Mouse (Mus musculus): ENCODE measurements around the gene Sec16b. TPM values are rescaled to one million over a fixed set of nuclear protein-coding genes. Genes with fewer than 3 reads are reported as not detected.

The Sec16b gene
- polyA plus RNA-seq, 1 experiment = not detected

- TF ChIP-seq EP300 (IDR thresholded peaks at IDR 0.05; ENCODE audit: insufficient read depth, low read depth, low read length) (no peak), POLR2A (IDR thresholded peaks at IDR 0.05; ENCODE audit: insufficient read depth, low read length) (no peak), CTCF (IDR thresholded peaks at IDR 0.05; ENCODE audit: low read depth, low read length) (no peak)
- H3K27ac ChIP-seq (ENCODE audit: insufficient read depth, low read length) = no peak overlapping the region
- no peak overlapping the region for H3K4me3 ChIP-seq (ENCODE audit: low read depth, low read length)
- H3K36me3 ChIP-seq (ENCODE audit: control insufficient read depth, insufficient read depth, low read length, poor library complexity, severe bottlenecking) = no peaks in the 10 kb centered on the region
- no peaks in the 10 kb centered on the region for H3K4me1 ChIP-seq (ENCODE audit: control insufficient read depth, insufficient read depth, low read length)
- no peak overlapping the region for H3K9ac ChIP-seq (ENCODE audit: low read depth, poor library complexity, severe bottlenecking)
- H3K27me3 ChIP-seq (ENCODE audit: control insufficient read depth, insufficient read depth, low read length, poor library complexity, severe bottlenecking) = no peaks in the 10 kb centered on the region
- no peaks in the 10 kb centered on the region for H3K9me3 ChIP-seq (replicated peaks; ENCODE audit: control insufficient read depth, insufficient read depth, low read length, poor library complexity, severe bottlenecking)
These were observed 62.9 kb downstream of the Sec16b start for GRCm38 (mm10) chr1:157569263-157570090.

- no peak overlapping the region for H3K27ac ChIP-seq (ENCODE audit: insufficient read depth, low read length)
- TF ChIP-seq EP300 (IDR thresholded peaks at IDR 0.05; ENCODE audit: insufficient read depth, low read depth, low read length) (no peak), CTCF (IDR thresholded peaks at IDR 0.05; ENCODE audit: low read depth, low read length) (no peak)
- H3K36me3 ChIP-seq (ENCODE audit: control insufficient read depth, insufficient read depth, low read length, poor library complexity, severe bottlenecking) = no peaks in the 10 kb centered on the region
- H3K9ac ChIP-seq (ENCODE audit: low read depth, poor library complexity, severe bottlenecking) = no peak overlapping the region
- no peaks in the 10 kb centered on the region for H3K9me3 ChIP-seq (replicated peaks; ENCODE audit: control insufficient read depth, insufficient read depth, low read length, poor library complexity, severe bottlenecking)
- H3K4me3 ChIP-seq (ENCODE audit: low read depth, low read length) = no peak overlapping the region
- H3K27me3 ChIP-seq (ENCODE audit: control insufficient read depth, insufficient read depth, low read length, poor library complexity, severe bottlenecking) = no peaks in the 10 kb centered on the region
- H3K4me1 ChIP-seq (ENCODE audit: control insufficient read depth, insufficient read depth, low read length) = no peaks in the 10 kb centered on the region
These were observed 68.8 kb downstream of the Sec16b start for GRCm38 (mm10) chr1:157575316-157575715.

- TF ChIP-seq EP300 (IDR thresholded peaks at IDR 0.05; ENCODE audit: insufficient read depth, low read depth, low read length) (no peak), CTCF (IDR thresholded peaks at IDR 0.05; ENCODE audit: low read depth, low read length) (no peak), POLR2A (IDR thresholded peaks at IDR 0.05; ENCODE audit: insufficient read depth, low read length) (no peak)
- H3K9me3 ChIP-seq (replicated peaks; ENCODE audit: control insufficient read depth, insufficient read depth, low read length, poor library complexity, severe bottlenecking) = no peaks in the 10 kb centered on the region
- H3K36me3 ChIP-seq (ENCODE audit: control insufficient read depth, insufficient read depth, low read length, poor library complexity, severe bottlenecking) = no peaks in the 10 kb centered on the region
- H3K4me1 ChIP-seq (ENCODE audit: control insufficient read depth, insufficient read depth, low read length) = no peaks in the 10 kb centered on the region
- no peaks in the 10 kb centered on the region for H3K27me3 ChIP-seq (ENCODE audit: control insufficient read depth, insufficient read depth, low read length, poor library complexity, severe bottlenecking)
- H3K4me3 ChIP-seq (ENCODE audit: low read depth, low read length) = no peak overlapping the region
- H3K9ac ChIP-seq (ENCODE audit: low read depth, poor library complexity, severe bottlenecking) = no peak overlapping the region
- H3K27ac ChIP-seq (ENCODE audit: insufficient read depth, low read length) = no peak overlapping the region
These were observed 71.8 kb downstream of the Sec16b start for GRCm38 (mm10) chr1:157578336-157578735.

- H3K27ac ChIP-seq (ENCODE audit: insufficient read depth, low read length) = no peak overlapping the region
- H3K4me1 ChIP-seq (ENCODE audit: control insufficient read depth, insufficient read depth, low read length) = no peaks in the 10 kb centered on the region
- no peaks in the 10 kb centered on the region for H3K9me3 ChIP-seq (replicated peaks; ENCODE audit: control insufficient read depth, insufficient read depth, low read length, poor library complexity, severe bottlenecking)
- no peak overlapping the region for H3K4me3 ChIP-seq (ENCODE audit: low read depth, low read length)
- no peaks in the 10 kb centered on the region for H3K36me3 ChIP-seq (ENCODE audit: control insufficient read depth, insufficient read depth, low read length, poor library complexity, severe bottlenecking)
- TF ChIP-seq CTCF (IDR thresholded peaks at IDR 0.05; ENCODE audit: low read depth, low read length) (no peak), POLR2A (IDR thresholded peaks at IDR 0.05; ENCODE audit: insufficient read depth, low read length) (no peak), EP300 (IDR thresholded peaks at IDR 0.05; ENCODE audit: insufficient read depth, low read depth, low read length) (no peak)
- no peaks in the 10 kb centered on the region for H3K27me3 ChIP-seq (ENCODE audit: control insufficient read depth, insufficient read depth, low read length, poor library complexity, severe bottlenecking)
- H3K9ac ChIP-seq (ENCODE audit: low read depth, poor library complexity, severe bottlenecking) = no peak overlapping the region
These were observed 80.0 kb downstream of the Sec16b start for GRCm38 (mm10) chr1:157586556-157586955.

- TF ChIP-seq CTCF (IDR thresholded peaks at IDR 0.05; ENCODE audit: low read depth, low read length) (no peak), EP300 (IDR thresholded peaks at IDR 0.05; ENCODE audit: insufficient read depth, low read depth, low read length) (no peak)
- Histone ChIP-seq H3K4me3 (ENCODE audit: low read depth, low read length) (no peak overlapping the region), H3K9ac (ENCODE audit: low read depth, poor library complexity, severe bottlenecking) (no peak overlapping the region), H3K4me1 (ENCODE audit: control insufficient read depth, insufficient read depth, low read length) (no peaks in the 10 kb centered on the region), H3K9me3 (replicated peaks; ENCODE audit: control insufficient read depth, insufficient read depth, low read length, poor library complexity, severe bottlenecking) (no peaks in the 10 kb centered on the region), H3K36me3 (ENCODE audit: control insufficient read depth, insufficient read depth, low read length, poor library complexity, severe bottlenecking) (no peaks in the 10 kb centered on the region), H3K27me3 (ENCODE audit: control insufficient read depth, insufficient read depth, low read length, poor library complexity, severe bottlenecking) (no peaks in the 10 kb centered on the region), H3K27ac (ENCODE audit: insufficient read depth, low read length) (no peak overlapping the region)
These were observed 85.5 kb downstream of the Sec16b start for GRCm38 (mm10) chr1:157592039-157592438.

GRCm38 (mm10) chr1:157594561-157594960 lies 88.0 kb downstream of the Sec16b start:
- no peak overlapping the region for H3K9ac ChIP-seq (ENCODE audit: low read depth, poor library complexity, severe bottlenecking)
- no peaks in the 10 kb centered on the region for H3K36me3 ChIP-seq (ENCODE audit: control insufficient read depth, insufficient read depth, low read length, poor library complexity, severe bottlenecking)
- H3K9me3 ChIP-seq (replicated peaks; ENCODE audit: control insufficient read depth, insufficient read depth, low read length, poor library complexity, severe bottlenecking) = no peaks in the 10 kb centered on the region
- TF ChIP-seq CTCF (IDR thresholded peaks at IDR 0.05; ENCODE audit: low read depth, low read length) = no peak
- no peak for TF ChIP-seq POLR2A (IDR thresholded peaks at IDR 0.05; ENCODE audit: insufficient read depth, low read length)
- TF ChIP-seq EP300 (IDR thresholded peaks at IDR 0.05; ENCODE audit: insufficient read depth, low read depth, low read length) = no peak
- H3K27ac ChIP-seq (ENCODE audit: insufficient read depth, low read length) = no peak overlapping the region
- no peak overlapping the region for H3K4me3 ChIP-seq (ENCODE audit: low read depth, low read length)
- no peaks in the 10 kb centered on the region for H3K27me3 ChIP-seq (ENCODE audit: control insufficient read depth, insufficient read depth, low read length, poor library complexity, severe bottlenecking)
- H3K4me1 ChIP-seq (ENCODE audit: control insufficient read depth, insufficient read depth, low read length) = no peaks in the 10 kb centered on the region

Measured in ES-Bruce4 (cell line).